Mouse (Mus musculus) stomach, embryonic 14.5 days (tissue): ENCODE measurements around the gene Tubb3. TPM values are rescaled to one million over a fixed set of nuclear protein-coding genes. Genes with fewer than 3 reads are reported as not detected.

Source experiments
- ATAC-seq: fragments of 200-750 bp; cut with Nextera tagmentation; 2 replicates; pipeline ENCODE4 v1.8.0; 2017; ENCODE audit warnings: low read depth, moderate TSS enrichment; ENCODE audit not compliant: insufficient number of reproducible peaks, insufficient read depth, low FRiP score
- H3K27ac ChIP-seq: fragments of 300-500 bp; sonication (generic); 2 replicates; pipeline ENCODE4 v1.5.1; 2014; ENCODE audit warnings: mild to moderate bottlenecking, low read length, moderate library complexity, mixed read lengths
- H3K27me3 ChIP-seq: fragments of 300-500 bp; sonication (generic); 2 replicates; pipeline ENCODE4 v1.6.1; 2014; ENCODE audit warnings: low read length, control low read depth, mixed read lengths; ENCODE audit not compliant: control insufficient read depth, insufficient read depth
- H3K36me3 ChIP-seq: fragments of 300-500 bp; sonication (generic); 2 replicates; pipeline ENCODE4 v1.6.1; 2014; ENCODE audit warnings: mild to moderate bottlenecking, control low read depth, low read length, moderate library complexity, mixed read lengths; ENCODE audit not compliant: control insufficient read depth, insufficient read depth
- H3K4me1 ChIP-seq: fragments of 300-500 bp; sonication (generic); 2 replicates; pipeline ENCODE4 v1.6.1; 2014; ENCODE audit warnings: low read length, control low read depth, mixed read lengths; ENCODE audit not compliant: control insufficient read depth, insufficient read depth
- H3K4me2 ChIP-seq: fragments of 300-500 bp; sonication (generic); replicated peaks from 2 replicates; pipeline ENCODE4 v1.6.1; 2014; ENCODE audit warnings: low read depth, low read length, control low read depth
- H3K4me3 ChIP-seq: fragments of 300-500 bp; sonication (generic); 2 replicates; pipeline ENCODE4 v1.5.1; 2014; ENCODE audit warnings: low read depth, low read length, control low read depth
- H3K9ac ChIP-seq: fragments of 300-500 bp; sonication (generic); replicated peaks from 2 replicates; pipeline ENCODE4 v1.6.1; 2014; ENCODE audit warnings: low read depth, mild to moderate bottlenecking, control low read depth, low read length, moderate library complexity, mixed read lengths
- H3K9me3 ChIP-seq: fragments of 300-500 bp; sonication (generic); 2 replicates; pipeline ENCODE4 v1.6.1; 2016; ENCODE audit warnings: low read depth, low read length, control low read depth; ENCODE audit not compliant: control insufficient read depth
- WGBS: fragments of 180-500 bp; shearing (Covaris S2); extraction: QIAGEN DNeasy Blood & Tissue Kit; methylation state at CpG from one replicate; pipeline ENCODE4 v1.1.7; 2014; 5-methylcytosine and 5-hydroxymethylcytosine counted together
- polyA plus RNA-seq: library from polyadenylated mRNA; unstranded; fragments of >200 nt; fragmentation: Nextera tagmentation; extraction: Ambion mirVana; gene quantifications from 2 replicates; pipeline ENCODE4 v1.2.1, GENCODE M21; 2014

Tubb3 gene
- polyA plus RNA-seq, 1 experiment from 2014 or later, result 89.6 TPM

GRCm38 (mm10) chr8:123415967-123416943, 5.0 kb downstream of the Tubb3 start:
- Histone ChIP-seq H3K4me2 (no peak overlapping the region), H3K9me3 (no peaks in the 10 kb centered on the region), H3K36me3 (no peaks in the 10 kb centered on the region), H3K27me3 (peaks cover 29% of the 10 kb centered on the region), H3K27ac (no peak overlapping the region), H3K9ac (no peak overlapping the region), H3K4me1 (no peaks in the 10 kb centered on the region), H3K4me3 (no peak overlapping the region)
- 76% methylated on average over 8 of the region's 8 CpGs for WGBS
- ATAC-seq, result no peak

GRCm38 (mm10) chr8:123416944-123417555, 5.8 kb downstream of the Tubb3 start:
- Histone ChIP-seq H3K27me3 (peaks cover 22% of the 10 kb centered on the region), H3K4me2 (no peak overlapping the region), H3K36me3 (no peaks in the 10 kb centered on the region), H3K4me1 (no peaks in the 10 kb centered on the region), H3K4me3 (no peak overlapping the region), H3K9ac (no peak overlapping the region), H3K27ac (no peak overlapping the region), H3K9me3 (no peaks in the 10 kb centered on the region)
- no peak for ATAC-seq
- WGBS, result 77% methylated on average over 8 of the region's 8 CpGs

GRCm38 (mm10) chr8:123419711-123420110, 8.5 kb downstream of the Tubb3 start:
- Histone ChIP-seq H3K9ac (no peak overlapping the region), H3K9me3 (no peaks in the 10 kb centered on the region), H3K27ac (no peak overlapping the region), H3K4me2 (no peak overlapping the region), H3K27me3 (no peaks in the 10 kb centered on the region), H3K4me1 (no peaks in the 10 kb centered on the region), H3K36me3 (no peaks in the 10 kb centered on the region), H3K4me3 (no peak overlapping the region)
- WGBS, result 92% methylated on average over 4 of the region's 4 CpGs
- no peak for ATAC-seq

- no peaks in the 10 kb centered on the region for H3K27me3 ChIP-seq
- no peaks in the 10 kb centered on the region for H3K9me3 ChIP-seq
- H3K27ac ChIP-seq, result no peak overlapping the region
- H3K9ac ChIP-seq, result no peak overlapping the region
- no peaks in the 10 kb centered on the region for H3K4me1 ChIP-seq
- WGBS, result 91% methylated on average over 34 of the region's 34 CpGs
- ATAC-seq, result peak; percentile 46; the same call in 1 of the 2 replicates
- H3K4me2 ChIP-seq, result no peak overlapping the region
- H3K36me3 ChIP-seq, result no peaks in the 10 kb centered on the region
- no peak overlapping the region for H3K4me3 ChIP-seq
These were observed 9.5 kb downstream of the Tubb3 start for GRCm38 (mm10) chr8:123420525-123421281.

GRCm38 (mm10) chr8:123421325-123421724, 10.1 kb downstream of the Tubb3 start:
- no peak overlapping the region for H3K9ac ChIP-seq
- H3K4me3 ChIP-seq, result no peak overlapping the region
- H3K4me1 ChIP-seq, result no peaks in the 10 kb centered on the region
- H3K36me3 ChIP-seq, result no peaks in the 10 kb centered on the region
- H3K4me2 ChIP-seq, result no peak overlapping the region
- no peak overlapping the region for H3K27ac ChIP-seq
- WGBS, result 85% methylated on average over 19 of the region's 19 CpGs
- 0 out of 2 replicates have a peak, but pooled peaks cover 2% of the 10 kb centered on the region for H3K9me3 ChIP-seq
- no peak for ATAC-seq
- H3K27me3 ChIP-seq, result no peaks in the 10 kb centered on the region

GRCm38 (mm10) chr8:123422056-123422780, 11.0 kb downstream of the Tubb3 start:
- Histone ChIP-seq H3K36me3 (no peaks in the 10 kb centered on the region), H3K27me3 (no peaks in the 10 kb centered on the region), H3K4me3 (peak overlapping the region; percentile 16), H3K4me2 (peak overlapping the region; percentile 23), H3K27ac (no peak overlapping the region), H3K4me1 (no peaks in the 10 kb centered on the region), H3K9me3 (peaks cover 11% of the 10 kb centered on the region; the same call in 1 of the 2 replicates), H3K9ac (no peak overlapping the region)
- 9% methylated on average over 17 of the region's 17 CpGs for WGBS
- ATAC-seq, result no peak

GRCm38 (mm10) chr8:123422781-123423159, 11.5 kb downstream of the Tubb3 start:
- Histone ChIP-seq H3K36me3 (no peaks in the 10 kb centered on the region), H3K4me2 (no peak overlapping the region), H3K9me3 (peaks cover 16% of the 10 kb centered on the region; the same call in 1 of the 2 replicates), H3K9ac (no peak overlapping the region), H3K27me3 (no peaks in the 10 kb centered on the region), H3K4me1 (no peaks in the 10 kb centered on the region), H3K4me3 (no peak overlapping the region), H3K27ac (no peak overlapping the region)
- 19% methylated on average over 3 of the region's 3 CpGs for WGBS
- no peak for ATAC-seq

- H3K4me3 ChIP-seq, result peak within 1 kb of the TSS; percentile 16
- peaks cover 23% of the 10 kb centered on the region; the same call in 1 of the 2 replicates for H3K9me3 ChIP-seq
- H3K4me2 ChIP-seq, result peak within 1 kb of the TSS; percentile 23
- H3K9ac ChIP-seq, result no peak within 1 kb of the TSS
- no peaks in the 10 kb centered on the region for H3K4me1 ChIP-seq
- WGBS, result 76% methylated on average over 7 of the region's 7 CpGs
- no peaks in the 10 kb centered on the region for H3K27me3 ChIP-seq
- ATAC-seq, result no peak
- H3K36me3 ChIP-seq, result no peaks in the 10 kb centered on the region
- H3K27ac ChIP-seq, result no peak within 1 kb of the TSS
These were observed 12.2 kb downstream of the Tubb3 start, which contains the start of gene Def8 for GRCm38 (mm10) chr8:123423441-123423840. TSS of gene Def8 (plus strand) at chr8:123423527.
